Mouse (Mus musculus) layer of hippocampus, adult 18-20 months (tissue): ENCODE results near the gene Lama1. TPM values are rescaled to one million over a fixed set of nuclear protein-coding genes. Genes with fewer than 3 reads are reported as not detected.
A peak's percentile ranks its signal among the peaks of the same experiment; 100 is the strongest.
"Not testable (repeated sequence)": the region's sequence is repeated elsewhere in the genome, so short reads cannot be mapped to it uniquely, and the experiment has no call there.

Experiments
- DNase-seq, 2 experiments: peaks; one replicate each; pipeline ENCODE4 v3.0.0; 2022; ENCODE audit warnings: low spot score in 2 of 2
- total RNA-seq, 2 experiments: library from RNA; stranded (reverse); gene quantifications; 2 replicates each; pipeline ENCODE4 v1.2.3; 2021

Lama1 gene
- total RNA-seq, 2 experiments from 2014 or later = 2.5 to 3.2 TPM

- peak; percentile 66 to 79 for DNase-seq
Observed at GRCm38 (mm10) chr17:67837351-67838090, 140.5 kb downstream of the Lama1 start.

- no peak for DNase-seq
Observed at GRCm38 (mm10) chr17:67838948-67839347, 141.9 kb downstream of the Lama1 start.

GRCm38 (mm10) chr17:67841494-67841893 lies 144.4 kb downstream of the Lama1 start:
- DNase-seq = not testable (repeated sequence)

- no peak for DNase-seq
Observed at GRCm38 (mm10) chr17:67861080-67861630, 164.1 kb downstream of the Lama1 start.

GRCm38 (mm10) chr17:67861744-67862535 lies 164.9 kb downstream of the Lama1 start:
- DNase-seq = peak; percentile 43 to 74

- DNase-seq = no peak
Observed at GRCm38 (mm10) chr17:67864363-67864762, 167.3 kb downstream of the Lama1 start.

GRCm38 (mm10) chr17:67864912-67865311 lies 167.9 kb downstream of the Lama1 start:
- no peak for DNase-seq

- DNase-seq = no peak
Observed at GRCm38 (mm10) chr17:67866026-67866425, 169.0 kb downstream of the Lama1 start.

GRCm38 (mm10) chr17:67866541-67867241 lies 169.6 kb downstream of the Lama1 start:
- no peak for DNase-seq

GRCm38 (mm10) chr17:67869731-67870601 lies 172.9 kb downstream of the Lama1 start:
- peak; percentile 37 to 80 for DNase-seq

Other genes starting within 250 kb of the Lama1 start
- gene Lrrc30, start 64.5 kb upstream of the Lama1 start, total RNA-seq = not detected